Mouse (Mus musculus): ENCODE data around the gene Gm49387.

GRCm38 (mm10) chr14:31525040-31525810, 115.5 kb downstream of the Gm49387 start:
- TF ChIP-seq GATA1 (IDR thresholded peaks at IDR 0.05; ENCODE audit: borderline replicate concordance, low read length) (no peak), FLI1 (IDR thresholded peaks at IDR 0.05; ENCODE audit: low read length) (no peak)

Measured in megakaryocyte, embryonic 14.5 days (primary cell).